Mouse (Mus musculus): ENCODE measurements around the gene Fga. TPM values are rescaled to one million over a fixed set of nuclear protein-coding genes. Genes with fewer than 3 reads are reported as not detected.

Gene Fga
- polyA plus RNA-seq, 1 experiment from 2014 or later: 0.11 TPM

GRCm38 (mm10) chr3:83033801-83034200 lies 7.9 kb downstream of the Fga start:
- H3K27me3 ChIP-seq (replicated peaks; ENCODE audit: control insufficient read depth, insufficient read depth, low read length): no peaks in the 10 kb centered on the region
- no peak overlapping the region for H3K27ac ChIP-seq (ENCODE audit: low read depth)
- H3K4me2 ChIP-seq (ENCODE audit: low read length): no peak overlapping the region
- H3K9me3 ChIP-seq (ENCODE audit: control insufficient read depth, low read length): no peaks in the 10 kb centered on the region
- no peak overlapping the region for H3K9ac ChIP-seq (ENCODE audit: low read length)
- no peak for ATAC-seq (replicated peaks; ENCODE audit: low FRiP score, low TSS enrichment, low read depth)
- peak; percentile 24 for DNase-seq (ENCODE audit: low spot score)
- 85% methylated on average over 8 of the region's 8 CpGs for WGBS
- H3K4me1 ChIP-seq (replicated peaks; ENCODE audit: control insufficient read depth, insufficient read depth, low read length): no peaks in the 10 kb centered on the region
- H3K4me3 ChIP-seq (ENCODE audit: low read depth, low read length): no peak overlapping the region
- H3K36me3 ChIP-seq (ENCODE audit: control insufficient read depth, insufficient read depth, low read length): no peaks in the 10 kb centered on the region

GRCm38 (mm10) chr3:83038865-83039264 lies 13.0 kb downstream of the Fga start:
- no peak overlapping the region for H3K9ac ChIP-seq (ENCODE audit: low read length)
- H3K27ac ChIP-seq (ENCODE audit: low read depth): no peak overlapping the region
- H3K4me3 ChIP-seq (ENCODE audit: low read depth, low read length): no peak overlapping the region
- ATAC-seq (replicated peaks; ENCODE audit: low FRiP score, low TSS enrichment, low read depth) (no peak), DNase-seq (ENCODE audit: low spot score) (no peak)
- no peaks in the 10 kb centered on the region for H3K27me3 ChIP-seq (replicated peaks; ENCODE audit: control insufficient read depth, insufficient read depth, low read length)
- H3K4me1 ChIP-seq (replicated peaks; ENCODE audit: control insufficient read depth, insufficient read depth, low read length): no peaks in the 10 kb centered on the region
- no peaks in the 10 kb centered on the region for H3K9me3 ChIP-seq (ENCODE audit: control insufficient read depth, low read length)
- H3K4me2 ChIP-seq (ENCODE audit: low read length): no peak overlapping the region
- no peaks in the 10 kb centered on the region for H3K36me3 ChIP-seq (ENCODE audit: control insufficient read depth, insufficient read depth, low read length)
- 71% methylated on average over 2 of the region's 2 CpGs for WGBS

GRCm38 (mm10) chr3:83039666-83040065 lies 13.8 kb downstream of the Fga start:
- Histone ChIP-seq H3K4me1 (replicated peaks; ENCODE audit: control insufficient read depth, insufficient read depth, low read length) (no peaks in the 10 kb centered on the region), H3K4me2 (ENCODE audit: low read length) (no peak overlapping the region), H3K9ac (ENCODE audit: low read length) (no peak overlapping the region), H3K27me3 (replicated peaks; ENCODE audit: control insufficient read depth, insufficient read depth, low read length) (no peaks in the 10 kb centered on the region), H3K36me3 (ENCODE audit: control insufficient read depth, insufficient read depth, low read length) (no peaks in the 10 kb centered on the region), H3K4me3 (ENCODE audit: low read depth, low read length) (no peak overlapping the region), H3K27ac (ENCODE audit: low read depth) (no peak overlapping the region), H3K9me3 (ENCODE audit: control insufficient read depth, low read length) (no peaks in the 10 kb centered on the region)
- ATAC-seq (replicated peaks; ENCODE audit: low FRiP score, low TSS enrichment, low read depth) (no peak), DNase-seq (ENCODE audit: low spot score) (no peak)
- WGBS: 64% methylated on average over 4 of the region's 4 CpGs

- 96% methylated on average over 5 of the region's 5 CpGs for WGBS
- Histone ChIP-seq H3K27me3 (replicated peaks; ENCODE audit: control insufficient read depth, insufficient read depth, low read length) (no peaks in the 10 kb centered on the region), H3K9me3 (ENCODE audit: control insufficient read depth, low read length) (no peaks in the 10 kb centered on the region), H3K9ac (ENCODE audit: low read length) (no peak overlapping the region), H3K4me3 (ENCODE audit: low read depth, low read length) (no peak overlapping the region), H3K4me1 (replicated peaks; ENCODE audit: control insufficient read depth, insufficient read depth, low read length) (no peaks in the 10 kb centered on the region), H3K36me3 (ENCODE audit: control insufficient read depth, insufficient read depth, low read length) (no peaks in the 10 kb centered on the region), H3K27ac (ENCODE audit: low read depth) (no peak overlapping the region), H3K4me2 (ENCODE audit: low read length) (no peak overlapping the region)
- DNase-seq (ENCODE audit: low spot score) (no peak), ATAC-seq (replicated peaks; ENCODE audit: low FRiP score, low TSS enrichment, low read depth) (no peak)
These were observed 16.6 kb downstream of the Fga start for GRCm38 (mm10) chr3:83042451-83042850.

GRCm38 (mm10) chr3:83046649-83047048 lies 20.8 kb downstream of the Fga start:
- H3K36me3 ChIP-seq (ENCODE audit: control insufficient read depth, insufficient read depth, low read length): no peaks in the 10 kb centered on the region
- 90% methylated on average over 11 of the region's 11 CpGs for WGBS
- ATAC-seq (replicated peaks; ENCODE audit: low FRiP score, low TSS enrichment, low read depth): no peak

GRCm38 (mm10) chr3:83049680-83050079 lies 23.8 kb downstream of the Fga start, which contains the start of gene Fgb:
Fgb (minus strand) TSS chr3:83049863.
- no peak within 1 kb of the TSS for H3K27ac ChIP-seq (ENCODE audit: low read depth)
- H3K4me2 ChIP-seq (ENCODE audit: low read length): no peak within 1 kb of the TSS
- no peaks in the 10 kb centered on the region for H3K4me1 ChIP-seq (replicated peaks; ENCODE audit: control insufficient read depth, insufficient read depth, low read length)
- no peak within 1 kb of the TSS for H3K9ac ChIP-seq (ENCODE audit: low read length)
- H3K36me3 ChIP-seq (ENCODE audit: control insufficient read depth, insufficient read depth, low read length): no peaks in the 10 kb centered on the region
- no peaks in the 10 kb centered on the region for H3K27me3 ChIP-seq (replicated peaks; ENCODE audit: control insufficient read depth, insufficient read depth, low read length)
- no peak within 1 kb of the TSS for H3K4me3 ChIP-seq (ENCODE audit: low read depth, low read length)
- DNase-seq (ENCODE audit: low spot score) (no peak), ATAC-seq (replicated peaks; ENCODE audit: low FRiP score, low TSS enrichment, low read depth) (no peak)
- no peaks in the 10 kb centered on the region for H3K9me3 ChIP-seq (ENCODE audit: control insufficient read depth, low read length)
- 75% methylated on average over 8 of the region's 8 CpGs for WGBS

More at GRCm38 (mm10) chr3:83046649-83047048, 20.8 kb downstream of the Fga start:
- H3K27ac ChIP-seq (ENCODE audit: low read depth): no peak overlapping the region
- H3K4me3 ChIP-seq (ENCODE audit: low read depth, low read length): no peak overlapping the region
- H3K4me1 ChIP-seq (replicated peaks; ENCODE audit: control insufficient read depth, insufficient read depth, low read length): no peaks in the 10 kb centered on the region
- H3K27me3 ChIP-seq (replicated peaks; ENCODE audit: control insufficient read depth, insufficient read depth, low read length): no peaks in the 10 kb centered on the region
- no peaks in the 10 kb centered on the region for H3K9me3 ChIP-seq (ENCODE audit: control insufficient read depth, low read length)
- H3K4me2 ChIP-seq (ENCODE audit: low read length): no peak overlapping the region
- no peak overlapping the region for H3K9ac ChIP-seq (ENCODE audit: low read length)
- no peak for DNase-seq (ENCODE audit: low spot score)

- H3K27ac ChIP-seq (ENCODE audit: low read depth): no peak overlapping the region
These were observed 24.8 kb downstream of the Fga start for GRCm38 (mm10) chr3:83050661-83051060.

GRCm38 (mm10) chr3:83052102-83052501 lies 26.2 kb downstream of the Fga start:
- Histone ChIP-seq H3K4me1 (replicated peaks; ENCODE audit: control insufficient read depth, insufficient read depth, low read length) (peaks cover 5% of the 10 kb centered on the region), H3K9ac (ENCODE audit: low read length) (no peak overlapping the region), H3K27me3 (replicated peaks; ENCODE audit: control insufficient read depth, insufficient read depth, low read length) (no peaks in the 10 kb centered on the region), H3K4me2 (ENCODE audit: low read length) (no peak overlapping the region), H3K9me3 (ENCODE audit: control insufficient read depth, low read length) (no peaks in the 10 kb centered on the region), H3K4me3 (ENCODE audit: low read depth, low read length) (no peak overlapping the region), H3K36me3 (ENCODE audit: control insufficient read depth, insufficient read depth, low read length) (no peaks in the 10 kb centered on the region), H3K27ac (ENCODE audit: low read depth) (no peak overlapping the region)
- DNase-seq (ENCODE audit: low spot score) (no peak), ATAC-seq (replicated peaks; ENCODE audit: low FRiP score, low TSS enrichment, low read depth) (no peak)
- WGBS: 78% methylated on average over 5 of the region's 5 CpGs

More at GRCm38 (mm10) chr3:83050661-83051060, 24.8 kb downstream of the Fga start:
- Histone ChIP-seq H3K4me1 (replicated peaks; ENCODE audit: control insufficient read depth, insufficient read depth, low read length) (no peaks in the 10 kb centered on the region), H3K9me3 (ENCODE audit: control insufficient read depth, low read length) (no peaks in the 10 kb centered on the region), H3K9ac (ENCODE audit: low read length) (no peak overlapping the region), H3K4me2 (ENCODE audit: low read length) (no peak overlapping the region), H3K36me3 (ENCODE audit: control insufficient read depth, insufficient read depth, low read length) (no peaks in the 10 kb centered on the region), H3K4me3 (ENCODE audit: low read depth, low read length) (no peak overlapping the region), H3K27me3 (replicated peaks; ENCODE audit: control insufficient read depth, insufficient read depth, low read length) (no peaks in the 10 kb centered on the region)
- ATAC-seq (replicated peaks; ENCODE audit: low FRiP score, low TSS enrichment, low read depth) (no peak), DNase-seq (ENCODE audit: low spot score) (no peak)
- 70% methylated on average over 5 of the region's 5 CpGs for WGBS

- DNase-seq (ENCODE audit: low spot score) (no peak), ATAC-seq (replicated peaks; ENCODE audit: low FRiP score, low TSS enrichment, low read depth) (no peak)
- Histone ChIP-seq H3K36me3 (ENCODE audit: control insufficient read depth, insufficient read depth, low read length) (no peaks in the 10 kb centered on the region; the same call in none of the 2 replicates), H3K4me2 (ENCODE audit: low read length) (no peak overlapping the region), H3K9ac (ENCODE audit: low read length) (no peak overlapping the region), H3K4me1 (replicated peaks; ENCODE audit: control insufficient read depth, insufficient read depth, low read length) (peaks cover 5% of the 10 kb centered on the region), H3K27ac (ENCODE audit: low read depth) (no peak overlapping the region), H3K4me3 (ENCODE audit: low read depth, low read length) (no peak overlapping the region), H3K27me3 (replicated peaks; ENCODE audit: control insufficient read depth, insufficient read depth, low read length) (no peaks in the 10 kb centered on the region), H3K9me3 (ENCODE audit: control insufficient read depth, low read length) (no peaks in the 10 kb centered on the region)
- 86% methylated on average over 7 of the region's 7 CpGs for WGBS
These were observed 27.2 kb downstream of the Fga start for GRCm38 (mm10) chr3:83053126-83053525.
